Comparison of ENCODE assay signal across 17 mouse cellular contexts in the genomic region with DNA sequence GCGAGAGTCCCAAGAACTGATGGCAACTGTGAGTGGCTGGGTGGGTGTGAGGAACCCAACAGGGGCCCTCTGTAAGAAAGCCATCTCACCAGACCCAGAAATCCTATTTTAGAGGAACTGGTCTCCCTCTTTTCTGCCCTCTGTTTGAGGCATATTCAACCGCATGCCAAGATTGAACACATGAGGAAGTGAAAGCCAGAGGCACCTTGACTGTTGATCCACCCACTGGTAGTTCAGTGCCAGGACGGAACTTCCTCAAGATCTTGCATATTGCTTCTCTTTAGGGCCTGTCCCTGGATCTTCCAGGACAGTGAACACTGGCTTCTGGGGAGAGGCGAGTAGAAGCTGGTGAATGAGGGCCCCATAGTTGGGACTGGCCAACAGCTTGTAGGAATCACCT. TPM values are rescaled to one million over a fixed set of nuclear protein-coding genes. Genes with fewer than 3 reads are reported as not detected.
A peak's percentile ranks its signal among the peaks of the same experiment; 100 is the strongest.
DNase-seq lines count a peak whose midpoint lies in the region; ATAC-seq and TF ChIP-seq lines count a peak whose summit lies in the region.
"Had no signal": no experiment of that assay in that cellular context is flagged by ENCODE, and none has a peak within 500 bp of the region (broad histone marks: within the 10 kb centered on the region; RNA-seq: fewer than 3 reads in every experiment).

No protein-coding gene starts in this region.

- peak; percentile 28 for DNase-seq in lung, postnatal 0 days (ENCODE audit: low spot score)
- no peak for DNase-seq in lung, adult 2 months
- peak; percentile 29 for DNase-seq in brain, adult 2 months (ENCODE audit: low read depth, low spot score)
- DNase-seq in liver, postnatal 0 days: no peak
- no peak for DNase-seq in left cerebral cortex, adult 8-10 months (ENCODE audit: low spot score in 2 of 2)
- DNase-seq in retina, embryonic 14.5 days (ENCODE audit: low spot score): no peak
- DNase-seq: cerebellum, adult 8-10 months; thymus, adult 18-20 months had no signal

- H3K9ac ChIP-seq in lung, postnatal 0 days (replicated peaks; ENCODE audit: low read depth): no peak overlapping the region
- no peak overlapping the region for H3K9ac ChIP-seq in liver, postnatal 0 days (replicated peaks)
- H3K9ac ChIP-seq: kidney, embryonic 15.5 days; lung, embryonic 15.5 days; midbrain, embryonic 15.5 days; neural tube, embryonic 12.5 days had no signal

- WGBS in lung, postnatal 0 days: 83% methylated on average over 4 of the region's 4 CpGs
- WGBS in lung, adult 2 months: 77% methylated on average over 4 of the region's 4 CpGs
- WGBS in liver, postnatal 0 days (ENCODE audit: insufficient replicate concordance): 76% methylated on average over 4 of the region's 4 CpGs
- 44% methylated on average over 4 of the region's 4 CpGs for whole genome bisulfite sequencing in small intestine, adult 2 months

- TF ChIP-seq CTCF in lung, postnatal 0 days (IDR thresholded peaks at IDR 0.05): no peak
- no peak for TF ChIP-seq CTCF in lung, adult 2 months (IDR thresholded peaks at IDR 0.05; ENCODE audit: insufficient read depth, low read length)
- TF ChIP-seq CTCF in liver, postnatal 0 days (IDR thresholded peaks at IDR 0.05; ENCODE audit: low read depth): no peak; the same call in 1 of the 2 replicates
- TF ChIP-seq CTCF in small intestine, adult 2 months (IDR thresholded peaks at IDR 0.05; ENCODE audit: extremely low read depth, insufficient read length, insufficient replicate concordance, low read depth, low read length): no peak

- peaks cover 14% of the 10 kb centered on the region for H3K36me3 ChIP-seq in lung, postnatal 0 days (ENCODE audit: insufficient read depth, low read length)
- H3K36me3 ChIP-seq in liver, postnatal 0 days (replicated peaks; ENCODE audit: insufficient read depth, low read length): peaks cover 45% of the 10 kb centered on the region
- H3K36me3 ChIP-seq in small intestine, adult 2 months (ENCODE audit: control insufficient read depth, insufficient read depth, low read length): peaks cover 29% of the 10 kb centered on the region

- H3K9me3 ChIP-seq in lung, postnatal 0 days (ENCODE audit: low read length): no peaks in the 10 kb centered on the region
- no peaks in the 10 kb centered on the region for H3K9me3 ChIP-seq in liver, postnatal 0 days (ENCODE audit: low read length)
- H3K9me3 ChIP-seq: kidney, embryonic 15.5 days; limb, embryonic 10.5 days; lung, embryonic 15.5 days; midbrain, embryonic 15.5 days; neural tube, embryonic 12.5 days had no signal

- no peak overlapping the region for H3K4me3 ChIP-seq in lung, postnatal 0 days (ENCODE audit: low read depth, low read length)
- no peak overlapping the region for H3K4me3 ChIP-seq in lung, adult 2 months (replicated peaks; ENCODE audit: extremely low read depth, low read depth, low read length)
- H3K4me3 ChIP-seq in liver, postnatal 0 days (ENCODE audit: low read depth, low read length): no peak overlapping the region
- no peak overlapping the region for H3K4me3 ChIP-seq in small intestine, adult 2 months (ENCODE audit: low read depth, low read length)
- H3K4me3 ChIP-seq: heart, adult 2 months; kidney, embryonic 15.5 days; limb, embryonic 10.5 days; lung, embryonic 15.5 days; midbrain, embryonic 15.5 days; neural tube, embryonic 12.5 days had no signal

- no peak overlapping the region for H3K4me2 ChIP-seq in lung, postnatal 0 days (replicated peaks; ENCODE audit: low read depth, low read length)
- H3K4me2 ChIP-seq in liver, postnatal 0 days (ENCODE audit: low read depth, low read length): no peak overlapping the region
- H3K4me2 ChIP-seq: kidney, embryonic 15.5 days; lung, embryonic 15.5 days; midbrain, embryonic 15.5 days; neural tube, embryonic 12.5 days had no signal

- no peak for ATAC-seq in lung, postnatal 0 days
- ATAC-seq in liver, postnatal 0 days: 0 out of 2 replicates have a peak, but pooled peaks have one; percentile 18
- ATAC-seq: inflammation-experienced regulatory T-cells, adult 6 months; midbrain, embryonic 15.5 days; Patski had no signal

- no peaks in the 10 kb centered on the region for H3K27me3 ChIP-seq in lung, postnatal 0 days (replicated peaks; ENCODE audit: insufficient read depth, low read length)
- H3K27me3 ChIP-seq in liver, postnatal 0 days (ENCODE audit: insufficient read depth, low read length): no peaks in the 10 kb centered on the region
- H3K27me3 ChIP-seq in small intestine, adult 2 months (ENCODE audit: control insufficient read depth, insufficient read depth, low read length): no peaks in the 10 kb centered on the region
- H3K27me3 ChIP-seq: kidney, embryonic 15.5 days; lung, embryonic 15.5 days; midbrain, embryonic 15.5 days; neural tube, embryonic 12.5 days; Patski had no signal

- no peak for TF ChIP-seq POLR2A in lung, adult 2 months (IDR thresholded peaks at IDR 0.05; ENCODE audit: borderline replicate concordance, extremely low read depth, low read depth, low read length)
- TF ChIP-seq POLR2A in small intestine, adult 2 months (IDR thresholded peaks at IDR 0.05; ENCODE audit: low read depth, low read length): no peak

- no peak for TF ChIP-seq EP300 in lung, postnatal 0 days (IDR thresholded peaks at IDR 0.05)
- no peak for TF ChIP-seq EP300 in liver, postnatal 0 days (IDR thresholded peaks at IDR 0.05; ENCODE audit: low read depth)

- no peak overlapping the region for H3K27ac ChIP-seq in lung, postnatal 0 days (ENCODE audit: low read length)
- no peak overlapping the region for H3K27ac ChIP-seq in liver, postnatal 0 days (ENCODE audit: low read depth)
- peak overlapping the region; percentile 20; the same call in 1 of the 2 replicates for H3K27ac ChIP-seq in small intestine, adult 2 months (ENCODE audit: insufficient read depth, low read depth, low read length)
- H3K27ac ChIP-seq: heart, adult 2 months; kidney, embryonic 15.5 days; limb, embryonic 10.5 days; lung, embryonic 15.5 days; midbrain, embryonic 15.5 days; neural tube, embryonic 12.5 days had no signal

- H3K4me1 ChIP-seq in lung, postnatal 0 days (ENCODE audit: insufficient read depth, low read depth, low read length): no peaks in the 10 kb centered on the region
- H3K4me1 ChIP-seq in lung, adult 2 months (ENCODE audit: control insufficient read depth, insufficient read depth, low read length): no peaks in the 10 kb centered on the region
- no peaks in the 10 kb centered on the region; the same call in 1 of the 2 replicates for H3K4me1 ChIP-seq in liver, postnatal 0 days (ENCODE audit: insufficient read depth)
- H3K4me1 ChIP-seq in small intestine, adult 2 months (ENCODE audit: control insufficient read depth, insufficient read depth, insufficient read length, low read length): peaks cover 8% of the 10 kb centered on the region; the same call in 1 of the 2 replicates
- H3K4me1 ChIP-seq: kidney, embryonic 15.5 days; lung, embryonic 15.5 days; midbrain, embryonic 15.5 days; neural tube, embryonic 12.5 days had no signal

RNA-seq across cellular contexts. Expression of gene Rpa2, which starts 12.2 kb away (rescaled TPM):
- 23.9 and 24.0 TPM in 2 replicates for polyA plus RNA-seq in lung, postnatal 0 days (2015; fragmentation: Nextera tagmentation; extraction: Ambion mirVana)
- polyA plus RNA-seq in lung, adult 2 months (2012; rRNA removed): 9.7 and 9.9 TPM in 2 replicates
- polyA plus RNA-seq in liver, postnatal 0 days (2015; fragmentation: Nextera tagmentation; extraction: Ambion mirVana): 38.6 and 43.0 TPM in 2 replicates
- 4.8 and 8.7 TPM in 2 replicates for polyA plus RNA-seq in small intestine, adult 2 months (2012; rRNA removed)
- total RNA-seq in left cerebral cortex, adult 8-10 months (2022): 10 to 100 TPM; 14.5 to 18.1 (median 15.5) TPM

RNA-seq across cellular contexts. Expression of gene Themis2, which starts 15.9 kb away (rescaled TPM):
- 1.2 and 1.8 TPM in 2 replicates for polyA plus RNA-seq in lung, postnatal 0 days (2015; fragmentation: Nextera tagmentation; extraction: Ambion mirVana)
- 13.6 and 16.5 TPM in 2 replicates for polyA plus RNA-seq in lung, adult 2 months (2012; rRNA removed)
- polyA plus RNA-seq in liver, postnatal 0 days (2015; fragmentation: Nextera tagmentation; extraction: Ambion mirVana): 3.1 and 3.5 TPM in 2 replicates
- polyA plus RNA-seq in small intestine, adult 2 months (2012; rRNA removed): 4.0 and 4.9 TPM in 2 replicates
- total RNA-seq in left cerebral cortex, adult 8-10 months (2022): 1 to 10 TPM in 2 of 4 experiments, under 1 TPM in 2; 0.70 to 2.3 (median 1.5) TPM
- polyA plus RNA-seq: Patski had no signal

RNA-seq across cellular contexts. Expression of gene Smpdl3b, which starts 23.2 kb away (rescaled TPM):
- polyA plus RNA-seq in lung, postnatal 0 days (2015; fragmentation: Nextera tagmentation; extraction: Ambion mirVana): 3.7 TPM in 2 replicates
- 4.7 and 6.6 TPM in 2 replicates for polyA plus RNA-seq in lung, adult 2 months (2012; rRNA removed)
- polyA plus RNA-seq in liver, postnatal 0 days (2015; fragmentation: Nextera tagmentation; extraction: Ambion mirVana): 0.31 and 0.34 TPM in 2 replicates
- 126 and 144 TPM in 2 replicates for polyA plus RNA-seq in small intestine, adult 2 months (2012; rRNA removed)
- total RNA-seq in left cerebral cortex, adult 8-10 months (2022): 1 to 10 TPM; 4.6 to 6.9 (median 6.2) TPM

RNA-seq across cellular contexts. Expression of gene Xkr8, which starts 47.9 kb away (rescaled TPM):
- polyA plus RNA-seq in lung, postnatal 0 days (2015; fragmentation: Nextera tagmentation; extraction: Ambion mirVana): 3.7 and 5.1 TPM in 2 replicates
- 8.7 and 10.4 TPM in 2 replicates for polyA plus RNA-seq in lung, adult 2 months (2012; rRNA removed)
- 3.3 and 3.8 TPM in 2 replicates for polyA plus RNA-seq in liver, postnatal 0 days (2015; fragmentation: Nextera tagmentation; extraction: Ambion mirVana)
- 3.2 and 6.0 TPM in 2 replicates for polyA plus RNA-seq in small intestine, adult 2 months (2012; rRNA removed)
- total RNA-seq in left cerebral cortex, adult 8-10 months (2022): 1 to 10 TPM; 3.4 to 6.6 (median 4.9) TPM

Comparison
In these comparisons a context has a peak if more than half of its experiments do, and no peak if none do; other contexts are left out.
1. DNase-seq: peak in lung, postnatal 0 days (single experiment) and brain, adult 2 months (single experiment); none in lung, adult 2 months (single experiment), liver, postnatal 0 days (single experiment), left cerebral cortex, adult 8-10 months (0 of 2) and retina, embryonic 14.5 days (single experiment).
2. RNA of gene Smpdl3b, which starts 23.2 kb away (polyA plus RNA-seq): 126 to 144 TPM in small intestine, adult 2 months; 4.7 to 6.6 TPM in lung, adult 2 months, 3.7 TPM in lung, postnatal 0 days and 0.31 to 0.34 TPM in liver, postnatal 0 days; every median in the first group is over 10 times any median in the second.